Mouse (Mus musculus) cerebellum, postnatal 36 days (tissue): ENCODE measurements around the gene Adipoq.
"Not testable (repeated sequence)": the region's sequence is repeated elsewhere in the genome, so short reads cannot be mapped to it uniquely, and the experiment has no call there.

Experiments
- DNase-seq, 2 experiments: peaks; one replicate each; pipeline ENCODE4 v3.0.0; 2021 to 2022; ENCODE audit warnings: mixed read lengths in 2 of 2

The Adipoq gene

DNA sequence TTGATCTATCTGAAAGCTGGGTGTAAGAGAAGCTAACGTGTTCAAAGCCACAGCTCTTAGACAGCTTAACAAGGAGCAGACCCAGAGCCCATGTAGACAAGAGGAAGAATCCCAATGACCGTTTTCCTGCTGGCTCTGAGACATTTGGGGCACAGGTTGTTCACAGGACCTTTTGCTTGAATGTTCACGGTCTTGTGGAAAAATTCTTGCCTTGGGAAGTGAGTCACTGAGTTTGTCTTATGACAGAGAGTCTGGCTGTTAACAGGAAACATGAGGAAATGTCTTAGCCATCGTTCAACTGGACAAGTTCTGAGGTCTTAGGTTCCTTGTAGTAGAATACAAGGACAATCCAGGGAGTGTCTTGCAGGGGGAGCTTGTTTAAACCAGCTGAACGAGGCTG is 20.7 kb downstream of the Adipoq start:
- DNase-seq: no peak

DNA sequence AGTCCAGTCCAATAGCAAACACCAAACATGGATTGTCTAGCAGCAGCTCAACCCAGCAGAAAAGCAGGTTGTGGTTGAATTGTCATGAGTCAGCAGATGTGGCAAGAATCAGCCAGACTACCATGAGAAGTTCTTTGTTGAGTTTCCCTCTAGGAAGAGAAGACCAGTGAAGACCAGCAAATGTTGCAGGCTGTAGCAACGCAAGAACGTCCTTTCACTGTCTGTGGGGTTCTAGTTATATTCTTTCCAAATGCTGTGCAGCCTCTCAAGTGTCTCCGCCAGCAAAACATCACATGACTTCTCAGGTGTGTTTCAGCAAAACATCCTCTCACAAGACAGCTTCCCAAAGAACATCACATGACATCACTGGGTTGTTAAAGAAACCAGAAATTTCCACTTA is 24.5 kb downstream of the Adipoq start:
- no peak for DNase-seq

DNA sequence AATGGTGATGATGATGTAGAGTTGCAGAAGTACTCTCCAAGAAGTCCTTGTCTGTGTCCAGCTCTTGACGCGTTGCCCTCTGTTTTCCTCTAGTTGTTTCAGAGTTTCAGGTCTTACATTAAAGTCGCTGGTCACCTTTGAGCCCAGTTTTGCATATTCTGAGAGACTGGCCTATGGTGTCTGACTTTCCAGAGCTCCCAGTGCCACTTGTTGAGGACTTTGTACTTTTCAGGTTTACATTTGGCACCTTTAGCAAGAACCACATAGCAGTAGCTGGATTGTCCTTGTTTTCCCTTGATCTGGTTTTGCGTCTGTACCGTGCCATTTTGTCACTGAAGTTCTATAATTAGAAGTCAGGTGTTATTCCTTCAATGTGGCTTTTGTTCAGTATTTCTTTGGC is 27.6 kb downstream of the Adipoq start:
- DNase-seq: no peak

DNA sequence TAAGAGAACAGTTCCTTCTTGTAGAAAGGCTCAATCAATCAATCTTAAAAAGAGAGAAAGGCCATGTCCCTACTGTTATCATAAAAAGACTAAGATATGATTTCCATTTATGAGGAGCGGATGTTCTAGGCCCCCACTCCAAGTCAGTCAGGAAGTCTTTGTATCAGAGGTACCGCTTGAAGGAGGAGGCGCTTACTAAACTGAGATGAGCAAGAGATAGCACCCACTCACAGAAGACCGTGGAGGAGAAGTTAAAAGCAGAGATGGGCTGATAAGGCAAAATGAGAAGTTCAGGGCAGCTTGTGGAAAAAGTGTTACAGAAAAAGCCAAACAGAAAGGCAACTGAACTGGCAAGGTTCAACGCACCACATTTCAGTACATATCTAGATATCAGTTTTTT is 28.5 kb downstream of the Adipoq start:
- no peak for DNase-seq

- DNase-seq: no peak
Measured at GRCm38 (mm10) chr16:23175956-23176355, 29.6 kb downstream of the Adipoq start.

DNA sequence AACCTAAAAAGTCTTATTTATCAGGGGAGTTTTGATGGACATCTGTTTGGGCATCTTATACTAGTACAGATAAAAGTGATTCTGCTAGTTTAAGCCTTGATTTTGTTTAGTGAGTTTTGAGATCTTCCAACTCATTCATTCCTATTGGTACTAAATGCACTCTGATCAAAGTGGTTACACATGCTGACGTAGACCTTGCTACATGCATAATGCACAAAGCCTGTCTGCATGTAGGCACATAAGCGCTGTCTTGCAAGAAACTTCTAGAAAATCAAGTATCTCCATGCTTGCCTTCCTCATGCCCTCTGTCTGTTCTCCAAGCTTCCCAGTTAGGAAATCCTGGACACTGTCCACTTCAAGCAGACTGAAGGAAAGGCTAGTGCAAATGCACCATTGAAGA is 31.5 kb downstream of the Adipoq start:
- no peak for DNase-seq

GRCm38 (mm10) chr16:23178796-23179195 is 32.5 kb downstream of the Adipoq start:
- no peak for DNase-seq

DNA sequence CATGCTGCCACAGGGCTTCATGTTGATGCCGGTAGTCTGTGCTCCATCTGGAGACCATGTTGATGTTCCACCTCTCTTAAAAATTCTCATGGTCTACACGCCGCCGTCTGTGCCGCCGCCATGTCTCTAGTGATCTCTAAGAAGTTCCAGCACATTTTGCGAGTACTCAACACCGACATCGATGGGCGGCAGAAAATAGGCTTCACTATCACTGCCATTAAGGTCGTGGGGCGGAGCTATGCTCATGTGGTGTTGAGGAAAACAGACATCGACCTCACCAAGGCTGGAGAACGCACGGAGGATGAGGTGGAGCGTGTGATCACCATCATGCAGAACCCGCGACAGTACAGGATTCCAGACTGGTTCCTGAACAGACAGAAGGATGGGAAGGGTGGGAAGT is 33.1 kb downstream of the Adipoq start:
- DNase-seq: not testable (repeated sequence)

- no peak for DNase-seq
Measured at GRCm38 (mm10) chr16:23181054-23181453, 34.7 kb downstream of the Adipoq start.

DNA sequence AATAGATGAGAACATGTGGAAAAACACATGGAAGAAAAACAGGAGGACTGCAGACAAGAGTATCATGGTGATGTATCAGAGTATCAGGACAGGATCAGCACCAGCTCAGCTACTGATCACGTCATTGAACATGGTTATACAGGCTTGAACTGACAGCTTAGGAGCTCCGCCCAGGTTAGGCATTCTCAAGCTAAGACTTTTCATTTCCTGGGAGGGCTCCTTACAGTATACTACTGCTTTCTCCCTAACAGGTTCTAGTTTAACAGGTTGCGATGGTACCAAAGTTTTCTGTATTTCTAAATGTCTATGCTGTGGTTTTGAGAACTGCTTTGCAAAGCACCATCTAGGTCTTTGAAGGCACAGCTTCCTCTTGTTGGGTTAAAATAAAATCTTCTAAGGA is 35.2 kb downstream of the Adipoq start:
- DNase-seq: no peak

GRCm38 (mm10) chr16:23181942-23182597 is 35.7 kb downstream of the Adipoq start:
- no peak for DNase-seq

- DNase-seq: no peak
Measured at GRCm38 (mm10) chr16:23185824-23186223, 39.5 kb downstream of the Adipoq start.

DNA sequence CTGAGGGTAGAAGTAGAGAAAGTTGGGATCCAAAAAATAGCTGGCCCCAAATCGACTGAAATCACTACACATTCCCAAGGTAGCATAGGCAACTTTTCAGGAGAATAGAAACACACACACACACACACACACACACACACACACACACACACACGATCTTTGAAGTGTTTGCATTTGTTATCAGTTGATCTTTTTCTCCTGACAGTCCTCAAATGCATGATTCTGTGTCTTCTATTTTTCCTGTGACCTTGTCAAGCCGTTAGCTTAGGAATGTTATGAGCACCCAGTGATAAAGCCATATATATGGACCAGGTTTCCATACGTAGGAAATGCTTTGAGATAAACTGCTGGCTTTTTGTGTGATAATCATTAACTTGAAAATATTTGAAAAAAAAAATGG is 40.1 kb downstream of the Adipoq start:
- no peak for DNase-seq

DNA sequence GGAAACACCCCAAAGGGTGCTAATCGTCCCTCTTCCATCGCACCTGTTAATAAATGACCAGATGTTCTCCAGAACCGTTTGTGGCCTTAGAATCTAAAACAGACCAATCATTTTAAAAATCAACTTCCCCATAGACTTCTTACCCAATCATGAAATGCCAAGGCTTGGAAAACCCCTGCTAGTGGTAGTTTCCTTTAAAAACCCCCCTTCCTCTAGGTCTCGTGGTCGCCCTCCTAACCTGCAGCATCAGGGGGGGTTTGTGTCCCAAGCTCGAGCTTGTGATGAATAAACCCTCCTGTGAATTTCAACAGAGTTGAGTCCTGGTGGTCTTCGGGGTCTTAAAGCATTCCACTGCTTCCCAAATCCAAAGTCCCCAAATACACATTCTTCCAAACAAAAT is 41.6 kb downstream of the Adipoq start:
- no peak for DNase-seq

DNA sequence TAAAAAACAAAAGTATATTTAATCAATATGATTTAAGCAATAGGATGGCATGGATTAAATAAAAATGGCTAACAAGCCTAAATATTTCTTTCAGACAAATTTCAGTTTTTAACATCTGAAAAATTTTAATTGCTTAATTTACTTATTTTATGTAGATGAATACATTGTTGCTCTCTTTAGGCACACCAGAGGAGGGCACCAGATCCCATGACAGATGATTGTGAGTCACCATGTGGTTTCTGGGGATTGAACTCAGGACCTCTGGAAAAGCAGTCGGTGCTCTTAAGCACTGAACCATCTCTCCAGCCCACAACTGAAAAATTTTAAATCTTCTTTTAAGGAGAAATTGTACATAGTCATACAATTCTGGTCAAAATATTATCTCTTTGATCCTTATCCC is 43.3 kb downstream of the Adipoq start:
- DNase-seq: no peak

DNA sequence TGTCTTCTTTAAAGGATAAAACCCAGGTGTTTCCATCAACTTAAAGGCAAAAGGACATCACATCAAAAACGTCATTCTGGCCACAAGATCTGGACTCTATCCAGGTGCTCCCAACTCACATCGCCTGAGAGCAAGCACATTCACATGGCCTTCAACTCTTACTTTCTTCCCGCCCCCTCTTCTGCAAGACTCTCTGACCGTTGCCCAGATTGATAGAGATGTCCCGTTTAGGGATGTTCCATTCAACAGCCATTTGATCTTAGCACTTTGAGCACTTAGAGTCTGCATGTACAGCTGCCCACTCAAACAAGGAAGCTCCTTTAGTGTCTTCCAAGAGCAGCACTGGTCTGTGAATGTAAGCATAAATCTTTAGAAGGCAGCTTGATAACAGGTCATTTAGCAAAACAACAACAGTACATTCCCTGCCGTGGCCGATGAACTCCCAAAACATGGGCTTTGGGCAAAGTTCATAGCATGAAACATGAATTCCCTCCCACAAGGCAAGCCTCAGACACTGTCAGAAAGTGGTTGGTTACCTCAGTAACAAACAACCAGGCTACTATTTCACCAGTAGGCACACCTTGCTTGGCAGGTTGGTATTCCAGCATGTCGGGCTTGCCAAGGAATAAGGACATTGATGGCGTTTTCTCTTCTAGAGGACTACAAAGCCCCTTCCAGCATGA is 45.4 kb downstream of the Adipoq start:
- no peak for DNase-seq

DNA sequence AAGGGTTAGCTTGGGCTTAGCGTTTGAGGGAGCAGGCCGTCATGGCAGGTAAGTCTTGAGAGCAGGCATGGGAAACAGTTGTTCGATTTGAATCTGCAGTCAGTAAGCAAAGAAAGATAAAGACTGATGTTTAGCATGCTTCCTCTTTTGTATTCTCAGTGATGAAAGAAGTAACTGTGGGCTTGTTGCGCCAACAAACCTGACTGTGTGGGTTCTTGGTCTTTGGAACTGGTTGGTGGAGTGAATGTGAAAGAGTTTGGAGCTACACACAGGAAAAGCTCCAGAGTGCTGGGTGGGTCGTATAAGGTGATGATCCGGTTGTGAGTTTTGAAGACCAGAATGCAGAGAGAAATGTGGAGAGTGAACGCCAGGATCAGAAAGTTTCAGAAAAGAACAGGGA is 49.3 kb downstream of the Adipoq start:
- DNase-seq: no peak

DNA sequence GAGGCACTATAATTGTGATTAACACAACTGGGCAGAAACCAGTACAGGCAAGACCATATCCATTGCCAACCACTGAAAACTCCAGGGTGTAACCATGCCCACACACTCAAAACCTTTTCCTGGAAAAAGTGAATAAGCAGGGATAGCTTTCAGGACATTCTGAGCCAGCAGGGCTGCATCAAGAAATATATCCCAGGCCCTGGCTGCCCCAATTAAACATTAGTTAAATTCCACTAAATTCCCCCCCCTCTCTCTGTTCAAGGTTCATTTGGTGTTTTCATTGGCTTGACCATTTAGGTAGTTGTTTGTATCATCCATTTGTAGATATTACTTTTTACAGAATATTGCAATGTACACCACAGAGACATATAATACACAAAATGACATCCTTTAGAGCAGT is 50.0 kb downstream of the Adipoq start:
- no peak for DNase-seq

DNA sequence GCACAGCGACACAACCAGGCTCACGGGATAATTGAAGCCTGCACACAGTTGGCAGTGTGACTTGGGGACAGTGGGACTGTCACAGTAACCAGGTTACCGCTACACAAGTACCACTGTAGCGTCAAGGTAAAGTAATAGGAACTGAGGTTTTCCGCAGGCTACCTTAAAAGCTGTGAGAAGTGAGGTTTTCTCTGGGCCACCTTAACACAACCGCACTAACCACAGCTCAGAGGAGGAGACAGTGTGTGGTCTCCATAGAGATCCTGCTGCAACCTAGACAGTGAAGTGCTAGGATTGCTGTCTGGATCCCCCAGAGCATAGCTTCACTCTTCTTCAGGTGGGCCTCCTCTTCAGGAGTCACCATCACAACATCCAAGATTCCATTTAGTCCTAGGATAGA is 50.5 kb downstream of the Adipoq start:
- DNase-seq: no peak

DNA sequence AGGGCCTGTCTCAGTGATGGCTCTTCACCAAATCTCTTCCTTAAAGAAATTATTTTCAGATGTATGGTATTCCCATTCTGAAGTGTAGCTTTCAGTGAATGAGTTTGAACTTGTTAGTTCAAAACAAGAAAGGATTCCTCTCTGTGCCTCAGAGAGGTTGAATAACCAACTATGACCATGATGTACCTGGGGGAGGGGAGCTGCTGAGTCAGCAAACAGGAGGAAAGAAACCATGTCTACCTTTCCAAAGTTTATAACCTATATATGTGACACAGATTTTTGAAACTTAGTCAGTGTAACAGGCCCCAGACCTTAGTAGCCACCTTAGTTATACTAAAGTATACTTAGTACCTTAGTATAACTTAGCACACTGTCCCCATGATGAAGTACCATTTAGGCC is 55.2 kb downstream of the Adipoq start:
- no peak for DNase-seq
